Mouse (Mus musculus): ENCODE results near the gene Nlgn1.

- TF ChIP-seq CTCF (IDR thresholded peaks at IDR 0.05; ENCODE audit: insufficient read depth, low read depth, low read length) (no peak), POLR2A (IDR thresholded peaks at IDR 0.05; ENCODE audit: insufficient read depth, low read depth, low read length) (no peak)
Measured at GRCm38 (mm10) chr3:25858384-25858783, 473.9 kb downstream of the Nlgn1 start.
